Mouse (Mus musculus) MEL (cell line): ENCODE measurements around the gene Zfp488. TPM values are rescaled to one million over a fixed set of nuclear protein-coding genes. Genes with fewer than 3 reads are reported as not detected.

Experiments used
- DNase-seq: peaks from one replicate; pipeline ENCODE4 v3.0.0; 2011; ENCODE audit warnings: low read depth, low spot score
- H3K27ac ChIP-seq: 2 replicates; pipeline ENCODE4 v1.5.1; 2012; ENCODE audit warnings: low read depth, mild to moderate bottlenecking, control low read depth, low read length, moderate library complexity; ENCODE audit not compliant: control insufficient read depth
- H3K27me3 ChIP-seq, 2 experiments: fragments of 150-350 bp in 1 of 2; sonication (generic) in 1 of 2; 2 replicates each; pipeline ENCODE4 v1.6.1; 2012; ENCODE audit warnings: low read length in 2 of 2, mild to moderate bottlenecking in 2 of 2, improper control_type of control experiment in 1 of 2, moderate library complexity in 1 of 2; ENCODE audit not compliant: insufficient read depth in 2 of 2, control insufficient read depth in 1 of 2
- H3K36me3 ChIP-seq, 2 experiments: 2 replicates each; pipeline ENCODE4 v1.6.1; 2012 to 2014; ENCODE audit warnings: low read length in 2 of 2, improper control_type of control experiment in 1 of 2, inconsistent platforms in 1 of 2, mild to moderate bottlenecking in 1 of 2; ENCODE audit not compliant: insufficient read depth in 2 of 2, control insufficient read depth in 1 of 2
- H3K4me1 ChIP-seq, 2 experiments: fragments of 150-350 bp in 1 of 2; sonication (generic) in 1 of 2; 2 replicates each; pipeline ENCODE4 v1.6.1; 2012; ENCODE audit warnings: low read length in 2 of 2, improper control_type of control experiment in 1 of 2, mild to moderate bottlenecking in 1 of 2; ENCODE audit not compliant: insufficient read depth in 2 of 2, control insufficient read depth in 1 of 2
- H3K4me3 ChIP-seq, 2 experiments: fragments of 150-350 bp in 1 of 2; sonication (generic) in 1 of 2; 2 replicates each; pipeline ENCODE4 v1.5.1; 2012; ENCODE audit warnings: low read depth in 2 of 2, low read length in 2 of 2, mild to moderate bottlenecking in 2 of 2, moderate library complexity in 2 of 2, control low read depth in 1 of 2, improper control_type of control experiment in 1 of 2; ENCODE audit not compliant: control insufficient read depth in 1 of 2, insufficient read depth in 1 of 2
- H3K79me2 ChIP-seq: 2 replicates; pipeline ENCODE4 v1.6.1; 2012; ENCODE audit warnings: mild to moderate bottlenecking, low read length, moderate library complexity; ENCODE audit not compliant: control insufficient read depth, poor library complexity, insufficient read depth
- H3K9ac ChIP-seq: 2 replicates; pipeline ENCODE4 v1.6.1; 2012; ENCODE audit warnings: low read depth, mild to moderate bottlenecking, control low read depth, low read length, moderate library complexity; ENCODE audit not compliant: control insufficient read depth, poor library complexity, severe bottlenecking
- H3K9me3 ChIP-seq: fragments of 150-350 bp; sonication (generic); replicated peaks from 2 replicates; pipeline ENCODE4 v1.6.1; 2012; ENCODE audit warnings: mild to moderate bottlenecking, low read length, improper control_type of control experiment, moderate library complexity; ENCODE audit not compliant: insufficient read depth
- BHLHE40 ChIP-seq: IDR thresholded peaks from 2 replicates; pipeline ENCODE4 v1.6.1; 2012; ENCODE audit warnings: low read depth, mild to moderate bottlenecking, inconsistent platforms, low read length, improper control_type of control experiment, borderline replicate concordance
- EP300 ChIP-seq, 2 experiments: IDR thresholded peaks; 2 replicates each; pipeline ENCODE4 v1.6.1; 2011; ENCODE audit warnings: improper control_type of control experiment in 2 of 2, low read length in 2 of 2, low read depth in 1 of 2, mild to moderate bottlenecking in 1 of 2
- GABPA ChIP-seq: IDR thresholded peaks from 2 replicates; pipeline ENCODE4 v1.6.1; 2012; ENCODE audit warnings: low read depth, mild to moderate bottlenecking, inconsistent platforms, low read length, improper control_type of control experiment, moderate library complexity
- KAT2A ChIP-seq: conservative IDR thresholded peaks from 2 replicates; pipeline ENCODE4 v1.6.1; 2012; ENCODE audit warnings: low read depth, low read length, improper control_type of control experiment, inconsistent platforms
- POLR2A ChIP-seq, 2 experiments: IDR thresholded peaks; 2 replicates each; pipeline ENCODE4 v1.6.1; 2011 to 2012; ENCODE audit warnings: low read length in 2 of 2, mild to moderate bottlenecking in 2 of 2, control low read depth in 1 of 2, improper control_type of control experiment in 1 of 2, low read depth in 1 of 2, moderate library complexity in 1 of 2; ENCODE audit not compliant: control insufficient read depth in 1 of 2, insufficient read depth in 1 of 2, poor library complexity in 1 of 2
- polyA plus RNA-seq, 2 experiments: library from polyadenylated mRNA; stranded (reverse) in 1 of 2; unstranded in 1 of 2; fragments of >175 nt in 1 of 2; fragments of >200 nt in 1 of 2; gene quantifications; 2 replicates each; pipeline versions ENCODE4 v1.2.1 to v1.2.4; 2012; ENCODE audit warnings: low replicate concordance in 2 of 2, low read depth in 1 of 2; ENCODE audit not compliant: insufficient read length in 2 of 2, insufficient read depth in 1 of 2, missing spikeins in 1 of 2
- total RNA-seq: library from RNA; depleted of rRNA; stranded (reverse); fragments of 300-350 nt; gene quantifications from 2 replicates; pipeline ENCODE4 v1.2.3, GENCODE M21; 2012; rRNA removed

Zfp488 gene
- total and polyA plus RNA-seq, 3 experiments = not detected

DNA sequence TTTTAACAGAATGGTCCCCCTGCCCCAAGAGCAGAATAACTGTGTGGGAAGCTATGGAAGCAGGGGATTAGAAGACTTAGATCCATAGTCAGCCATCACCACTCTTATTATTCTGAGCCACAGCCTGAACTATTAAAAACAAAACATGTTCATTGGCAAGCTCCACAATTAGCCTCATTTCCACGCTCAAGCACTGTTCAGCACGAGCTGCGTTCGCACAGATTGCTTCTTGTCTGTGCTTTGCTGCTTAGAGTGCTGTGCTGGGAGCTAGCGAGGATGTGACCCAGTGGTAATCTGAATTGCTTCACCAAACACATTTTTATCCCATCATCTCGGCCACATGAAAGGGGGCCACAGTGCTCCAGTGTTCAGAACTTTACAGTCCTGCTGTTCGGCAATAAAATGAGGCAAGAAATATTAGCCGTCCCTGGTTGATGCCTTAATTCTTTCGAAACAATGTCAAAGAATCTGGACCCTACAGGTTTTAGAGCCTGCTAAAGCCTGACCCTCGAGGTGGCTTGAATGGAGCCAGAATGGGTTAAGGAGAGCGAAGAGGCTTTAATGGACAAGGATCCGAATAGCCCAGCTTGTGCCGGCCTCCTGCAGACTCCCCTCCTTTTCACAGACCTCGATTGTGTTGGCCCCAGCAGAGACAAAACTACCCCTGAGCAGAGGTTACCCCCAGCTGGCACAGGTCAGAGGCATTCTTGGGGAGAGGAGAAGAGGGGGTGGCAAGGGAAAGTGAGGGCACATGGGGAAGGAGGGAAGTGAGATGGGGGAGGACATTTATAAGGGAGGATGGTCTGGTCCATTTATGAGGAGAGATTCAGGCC is 57.6 kb downstream of the Zfp488 start:
- Histone ChIP-seq H3K36me3 (no peaks in the 10 kb centered on the region), H3K9me3 (no peaks in the 10 kb centered on the region)
- TF ChIP-seq GABPA (no peak), KAT2A (no peak), BHLHE40 (no peak), EP300 (IDR thresholded peaks at IDR 0.05; ENCODE audit: low read depth in 1 of 2, low read length in 2 of 2) (no peak), POLR2A (IDR thresholded peaks at IDR 0.05; ENCODE audit: control insufficient read depth in 1 of 2, insufficient read depth in 1 of 2, low read depth in 1 of 2, low read length in 2 of 2, poor library complexity in 1 of 2) (no peak)
- TF ChIP-seq, all 39 proteins: peak for 0
- Histone ChIP-seq H3K79me2 (no peaks in the 10 kb centered on the region), H3K27me3 (no peaks in the 10 kb centered on the region), H3K4me1 (no peaks in the 10 kb centered on the region), H3K4me3 (no peak overlapping the region), H3K9ac (no peak overlapping the region), H3K27ac (no peak overlapping the region)
- no peak for DNase-seq

Other genes starting within 250 kb of the Zfp488 start
- gene Gdf10, start 55.2 kb downstream of the Zfp488 start, total RNA-seq = not detected in 2 replicates
- gene Gdf10, start 55.2 kb downstream of the Zfp488 start, polyA plus RNA-seq = not detected
- not detected in 2 replicates for gene Gdf2, start 37.7 kb downstream of the Zfp488 start, total RNA-seq
- not detected for gene Gdf2, start 37.7 kb downstream of the Zfp488 start, polyA plus RNA-seq
- not detected in 2 replicates for gene Rbp3, start 24.8 kb downstream of the Zfp488 start, total RNA-seq
- gene Rbp3, start 24.8 kb downstream of the Zfp488 start, polyA plus RNA-seq = not detected
- gene Gm30083, start 36.4 kb upstream of the Zfp488 start, total RNA-seq = not detected in 2 replicates
- gene Gm30083, start 36.4 kb upstream of the Zfp488 start, polyA plus RNA-seq = not detected
- not detected in 2 replicates for gene Gm5460, start 38.0 kb upstream of the Zfp488 start, total RNA-seq
- gene Gm5460, start 38.0 kb upstream of the Zfp488 start, polyA plus RNA-seq = not detected
- not detected in 2 replicates for gene Antxrl, start 73.9 kb upstream of the Zfp488 start, total RNA-seq
- not detected for gene Antxrl, start 73.9 kb upstream of the Zfp488 start, polyA plus RNA-seq
- gene Anxa8, start 107.2 kb upstream of the Zfp488 start, total RNA-seq = not detected in 2 replicates
- not detected for gene Anxa8, start 107.2 kb upstream of the Zfp488 start, polyA plus RNA-seq
- not detected in 2 replicates for gene A630023A22Rik, start 124.0 kb upstream of the Zfp488 start, total RNA-seq
- not detected for gene A630023A22Rik, start 124.0 kb upstream of the Zfp488 start, polyA plus RNA-seq
- gene Npy4r, start 173.7 kb upstream of the Zfp488 start, total RNA-seq = not detected in 2 replicates
- not detected for gene Npy4r, start 173.7 kb upstream of the Zfp488 start, polyA plus RNA-seq
- under 0.01 and 0.03 TPM in 2 replicates for gene Gprin2, start 222.9 kb upstream of the Zfp488 start, total RNA-seq
- under 1 TPM in 1 of 2 experiments, not detected in 1; 0.01 TPM for gene Gprin2, start 222.9 kb upstream of the Zfp488 start, polyA plus RNA-seq
- gene Syt15, start 240.8 kb upstream of the Zfp488 start, total RNA-seq = not detected in 2 replicates
- under 1 TPM in 1 of 2 experiments, not detected in 1; 0.06 TPM for gene Syt15, start 240.8 kb upstream of the Zfp488 start, polyA plus RNA-seq